Mouse (Mus musculus) gastrocnemius, adult 18-20 months (tissue): ENCODE results near the gene Ifi206. TPM values are rescaled to one million over a fixed set of nuclear protein-coding genes. Genes with fewer than 3 reads are reported as not detected.

ENCODE experiments used
- DNase-seq: peaks from one replicate; pipeline ENCODE4 v3.0.0; 2021; ENCODE audit warnings: low spot score
- microRNA-seq: library from miRNA; unstranded; fragments of <30 nt; microRNA quantifications from one replicate; pipeline ENCODE4 v1.2.0, GENCODE M21; 2021
- total RNA-seq, 2 experiments: library from RNA; stranded (reverse); gene quantifications; 2 replicates each; pipeline ENCODE4 v1.2.3; 2021

Ifi206 gene
- total RNA-seq, 2 experiments from 2014 or later: not detected

DNA sequence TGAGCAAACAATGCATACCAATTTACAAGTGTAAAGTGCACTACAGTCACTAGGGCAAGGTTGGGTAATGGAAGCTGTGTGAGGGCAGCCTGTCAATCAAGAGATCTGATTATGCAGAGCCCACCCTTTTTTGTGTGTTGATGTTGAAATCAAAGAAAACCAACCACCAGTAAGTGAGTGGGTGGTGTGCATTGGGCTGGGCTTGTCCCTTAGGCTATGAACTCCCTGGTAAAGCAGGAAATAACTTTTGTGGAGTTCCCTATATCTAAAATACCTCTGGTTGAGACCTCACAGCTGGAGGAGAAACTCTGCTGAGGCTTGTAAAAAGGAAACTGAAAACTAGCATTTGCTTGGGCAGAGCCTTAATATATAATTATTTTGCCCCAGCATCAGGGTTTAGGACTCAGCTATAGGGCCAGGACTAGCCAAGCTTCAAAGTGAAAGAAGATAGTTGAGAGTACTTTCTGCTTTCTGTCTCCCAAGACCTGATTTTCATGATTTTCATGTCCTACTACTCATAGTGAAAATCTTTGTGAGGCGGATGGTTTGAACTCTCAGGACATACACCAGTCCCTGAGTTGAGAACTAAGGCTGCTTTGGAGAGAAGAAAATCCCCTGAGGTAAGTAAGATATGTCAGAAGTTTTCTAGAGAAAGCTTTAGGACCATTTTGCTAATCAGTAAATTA is 71.8 kb downstream of the Ifi206 start:
- no peak for DNase-seq

GRCm38 (mm10) chr1:173418516-173418915 is 72.3 kb downstream of the Ifi206 start:
- no peak for DNase-seq

Small RNAs within 50 kb of the gene (microRNA-seq; reads per million reads assigned to microRNA genes)
- not detected for gene Gm44481

Other genes starting within 250 kb of the Ifi206 start
- gene Olfr418, start 225.0 kb downstream of the Ifi206 start, total RNA-seq: not detected
- not detected for gene Mptx2, start 213.3 kb downstream of the Ifi206 start, total RNA-seq
- 1 to 10 TPM; 2.9 to 3.0 TPM for gene Ackr1, start 157.3 kb downstream of the Ifi206 start, total RNA-seq
- gene Aim2, start 140.2 kb downstream of the Ifi206 start, total RNA-seq: under 1 TPM; 0.30 to 0.38 TPM
- gene Cadm3, start 123.3 kb downstream of the Ifi206 start, total RNA-seq: 1 to 10 TPM; 7.4 to 7.7 TPM
- gene Ifi214, start 44.9 kb upstream of the Ifi206 start, total RNA-seq: not detected
- gene Ifi213, start 108.2 kb upstream of the Ifi206 start, total RNA-seq: not detected
- gene Ifi209, start 139.9 kb upstream of the Ifi206 start, total RNA-seq: not detected
- under 1 TPM; 0.11 to 0.28 TPM for gene Ifi208, start 182.6 kb upstream of the Ifi206 start, total RNA-seq